Mouse (Mus musculus): ENCODE data around the gene Gm43302.
"Not testable (repeated sequence)": the region's sequence is repeated elsewhere in the genome, so short reads cannot be mapped to it uniquely, and the experiment has no call there.

- TF ChIP-seq POLR2A (IDR thresholded peaks at IDR 0.05; ENCODE audit: insufficient read depth, low read length); CTCF (IDR thresholded peaks at IDR 0.05; ENCODE audit: low read depth, low read length); EP300 (IDR thresholded peaks at IDR 0.05; ENCODE audit: insufficient read depth, low read depth, low read length): not testable (repeated sequence)
These were observed 13.5 kb upstream of the Gm43302 start for GRCm38 (mm10) chr5:105306946-105307345.
